Mouse (Mus musculus) adrenal gland, adult 2 months (tissue): ENCODE measurements around the gene Rdh16f1. TPM values are rescaled to one million over a fixed set of nuclear protein-coding genes. Genes with fewer than 3 reads are reported as not detected.

Experiments used
- DNase-seq: peaks from one replicate; pipeline ENCODE4 v3.0.0; 2021
- long read RNA-seq: library from polyadenylated mRNA; stranded (forward); transcript quantifications from one replicate; pipeline ENCODE4 v2.0.0, GENCODE M21; 2021
- polyA plus RNA-seq: library from polyadenylated mRNA; depleted of rRNA; stranded (reverse); fragments of >200 nt; gene quantifications from 2 replicates; pipeline ENCODE4 v1.2.3, GENCODE M21; 2012; rRNA removed
- total RNA-seq, 2 experiments: library from RNA; stranded (reverse); gene quantifications; 2 replicates each; pipeline ENCODE4 v1.2.3; 2021

Rdh16f1 gene
- total RNA-seq (1 to 10 TPM; 1.1 to 2.9 TPM), polyA plus RNA-seq (1.5 TPM in 2 replicates)
- long read RNA-seq, partial matches to known transcripts = 0 of 3 reads
- long read RNA-seq, other reads (novel, unspliced or antisense) = 3 of 3 reads

- peak; percentile 55 for DNase-seq
Measured at GRCm38 (mm10) chr10:127759181-127760110, at the start of gene Rdh16f1, which contains the start of gene Rdh1. Gene Rdh16f1, plus strand, starts transcription at chr10:127759787. Gene Rdh1, plus strand, starts transcription at chr10:127759721.

- DNase-seq = no peak
Measured at GRCm38 (mm10) chr10:127710331-127710730, 49.3 kb upstream of the Rdh16f1 start.

GRCm38 (mm10) chr10:127712736-127713135, 46.9 kb upstream of the Rdh16f1 start:
- DNase-seq = no peak

GRCm38 (mm10) chr10:127721671-127722418, 37.7 kb upstream of the Rdh16f1 start:
- no peak for DNase-seq

- DNase-seq = no peak
Measured at GRCm38 (mm10) chr10:127724178-127724577, 35.4 kb upstream of the Rdh16f1 start, which contains the start of gene Tac2. Gene Tac2, plus strand, starts transcription at chr10:127724478.

- DNase-seq = no peak
Measured at GRCm38 (mm10) chr10:127725136-127725535, 34.5 kb upstream of the Rdh16f1 start.

- no peak for DNase-seq
Measured at GRCm38 (mm10) chr10:127728437-127728836, 31.1 kb upstream of the Rdh16f1 start.

GRCm38 (mm10) chr10:127730285-127730932, 29.2 kb upstream of the Rdh16f1 start:
- no peak for DNase-seq

GRCm38 (mm10) chr10:127730933-127731310, 28.7 kb upstream of the Rdh16f1 start:
- no peak for DNase-seq

- no peak for DNase-seq
Measured at GRCm38 (mm10) chr10:127731397-127731796, 28.2 kb upstream of the Rdh16f1 start.

- no peak for DNase-seq
Measured at GRCm38 (mm10) chr10:127734434-127734833, 25.2 kb upstream of the Rdh16f1 start.

- DNase-seq = no peak
Measured at GRCm38 (mm10) chr10:127736266-127736665, 23.3 kb upstream of the Rdh16f1 start.

GRCm38 (mm10) chr10:127736916-127737315, 22.7 kb upstream of the Rdh16f1 start:
- no peak for DNase-seq

- DNase-seq = no peak
Measured at GRCm38 (mm10) chr10:127737552-127737951, 22.0 kb upstream of the Rdh16f1 start.

GRCm38 (mm10) chr10:127738151-127738882, 21.3 kb upstream of the Rdh16f1 start:
- DNase-seq = peak; percentile 33

GRCm38 (mm10) chr10:127739083-127739660, 20.4 kb upstream of the Rdh16f1 start, which contains the start of gene Zbtb39:
Gene Zbtb39, plus strand, starts transcription at chr10:127739538.
- peak; percentile 90 for DNase-seq

- no peak for DNase-seq
Measured at GRCm38 (mm10) chr10:127739661-127740161, 19.9 kb upstream of the Rdh16f1 start.

GRCm38 (mm10) chr10:127744661-127745060, 14.9 kb upstream of the Rdh16f1 start:
- peak; percentile 57 for DNase-seq

GRCm38 (mm10) chr10:127745886-127746285, 13.7 kb upstream of the Rdh16f1 start:
- no peak for DNase-seq

- DNase-seq = no peak
Measured at GRCm38 (mm10) chr10:127747254-127747653, 12.3 kb upstream of the Rdh16f1 start.
